Mouse (Mus musculus) kidney, adult 2 months (tissue): ENCODE measurements around the gene Asb15.

Source experiments
- CTCF ChIP-seq: fragments of 200-500 bp; conservative IDR thresholded peaks from 2 replicates; pipeline ENCODE4 v1.5.1; 2011; ENCODE audit warnings: low read depth, mild to moderate bottlenecking, control low read depth, low read length, moderate library complexity, mixed read lengths; ENCODE audit not compliant: insufficient read depth, insufficient read length
- POLR2A ChIP-seq: fragments of 200-500 bp; IDR thresholded peaks from one replicate; pipeline ENCODE4 v1.6.1; 2011; ENCODE audit warnings: low read depth, low read length, control low read depth

DNA sequence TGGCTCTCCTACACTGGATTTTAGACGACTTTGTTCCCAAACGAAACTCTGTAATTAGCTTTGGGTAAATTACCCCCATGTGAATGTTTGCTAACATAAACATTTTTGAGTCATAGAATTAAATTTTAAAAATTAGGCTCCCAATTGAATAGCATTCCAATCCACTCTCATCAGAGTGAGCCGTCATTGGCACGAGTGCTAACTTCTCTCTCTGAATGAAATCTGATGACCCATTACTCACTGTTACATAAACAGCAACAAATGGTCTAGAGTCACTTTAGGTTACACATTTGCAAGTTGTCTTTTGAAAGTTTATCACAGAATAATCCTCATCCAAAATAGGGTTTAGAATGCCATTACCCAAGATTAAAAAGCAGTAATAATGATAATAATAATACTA is 81.6 kb downstream of the Asb15 start:
- TF ChIP-seq CTCF (no peak), POLR2A (no peak)
